Mouse (Mus musculus): ENCODE measurements at regions not wholly inside any gene's neighbourhood (a gene's known extent, or its start where the extent isn't known, plus 50 kb on each side); places are given as distances from the start of the nearest gene placed in this dataset.
"Not testable (repeated sequence)": the region's sequence is repeated elsewhere in the genome, so short reads cannot be mapped to it uniquely, and the experiment has no call there.

DNA sequence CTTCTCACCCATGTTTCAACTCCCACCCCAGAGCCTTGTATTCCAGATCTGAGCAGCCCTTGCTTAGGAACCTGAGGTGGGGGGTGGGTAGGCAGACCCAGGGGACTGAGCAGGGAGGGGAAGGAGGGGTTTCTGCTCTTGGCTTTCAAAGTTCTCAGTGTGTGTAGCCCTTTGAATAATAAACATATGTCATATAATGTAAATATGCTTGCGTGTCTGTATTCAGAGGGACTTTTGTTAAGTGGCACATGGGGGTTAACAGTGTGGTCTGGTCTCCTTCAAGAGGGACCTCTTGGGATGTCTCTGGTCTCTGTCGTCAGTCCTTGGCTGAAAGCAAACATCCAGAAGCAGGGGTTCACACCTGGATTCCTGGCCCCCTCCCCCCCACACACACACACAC lies 149.1 kb upstream of the Rtl1 start:
- no peak for DNase-seq (ENCODE audit: low spot score in 2 of 2)

DNA sequence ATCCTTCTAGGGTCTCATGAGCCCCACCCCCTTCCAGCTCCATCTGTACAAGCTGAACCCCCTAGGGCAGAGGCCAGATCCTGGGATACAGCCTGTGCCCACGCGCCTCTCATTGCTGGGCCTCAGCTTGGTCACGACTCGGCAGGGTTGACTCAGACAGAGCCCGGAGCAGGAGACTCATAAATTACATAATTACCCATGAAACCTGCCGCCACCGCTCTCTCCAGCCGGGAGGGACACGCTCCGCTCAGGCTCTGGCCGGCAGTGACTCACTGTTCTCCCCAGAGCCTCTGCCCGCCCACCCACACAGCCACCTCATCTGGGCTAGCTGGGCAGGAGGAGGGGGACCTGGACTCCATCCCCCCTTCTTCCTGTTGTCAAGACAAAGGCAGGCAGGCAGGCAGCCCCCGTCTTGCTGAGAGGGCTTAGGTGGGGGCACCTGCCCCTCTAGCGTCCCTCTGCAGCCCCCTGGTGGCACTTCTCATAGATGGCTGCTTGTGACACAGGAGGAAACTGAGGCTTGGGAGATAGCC lies 149.6 kb upstream of the Rtl1 start:
- DNase-seq (ENCODE audit: low spot score in 2 of 2) = peak; percentile 37 to 68

DNA sequence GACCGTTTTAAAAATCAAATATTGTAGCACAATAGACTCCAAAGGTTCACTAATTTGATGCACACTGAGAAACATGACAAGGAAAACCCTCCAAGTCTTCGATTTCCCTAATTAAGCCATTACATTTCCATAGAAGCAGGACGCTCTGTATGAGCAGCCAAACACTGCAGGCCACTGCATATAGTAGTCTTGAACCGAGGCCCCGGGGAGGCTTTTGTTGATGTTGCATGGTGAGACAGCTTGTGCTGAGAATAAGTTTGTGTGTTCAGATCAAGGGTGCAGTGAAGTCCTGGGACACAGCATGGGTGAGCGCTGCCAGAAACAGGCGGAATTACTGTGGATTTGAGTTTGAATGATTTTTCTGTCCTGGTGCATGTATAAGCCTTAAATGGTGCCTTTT lies 154.9 kb upstream of the Rtl1 start:
- DNase-seq (ENCODE audit: low spot score in 2 of 2) = peak in 1 of 2 experiments; percentile 52

DNA sequence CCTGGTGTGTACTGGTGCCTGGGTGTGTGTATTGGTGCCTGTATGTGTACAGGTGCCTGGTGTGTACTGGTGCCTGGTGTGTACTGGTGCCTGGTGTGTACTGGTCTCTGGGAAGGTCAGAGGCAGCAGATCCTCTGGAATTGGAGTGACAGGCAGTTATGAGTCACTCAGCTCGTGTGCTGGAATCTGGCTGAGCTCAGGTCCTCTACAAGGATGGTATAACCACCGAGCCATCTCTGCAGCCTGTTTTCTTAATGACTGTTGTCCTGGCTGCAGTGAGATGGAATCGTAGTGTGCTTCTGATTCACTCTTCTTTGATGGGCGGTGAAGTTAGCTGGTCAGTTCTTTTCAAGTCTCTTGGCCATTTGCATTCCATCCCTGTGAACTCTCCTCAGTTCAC lies 164.2 kb upstream of the Rtl1 start:
- DNase-seq (ENCODE audit: low spot score in 2 of 2) = no peak

DNA sequence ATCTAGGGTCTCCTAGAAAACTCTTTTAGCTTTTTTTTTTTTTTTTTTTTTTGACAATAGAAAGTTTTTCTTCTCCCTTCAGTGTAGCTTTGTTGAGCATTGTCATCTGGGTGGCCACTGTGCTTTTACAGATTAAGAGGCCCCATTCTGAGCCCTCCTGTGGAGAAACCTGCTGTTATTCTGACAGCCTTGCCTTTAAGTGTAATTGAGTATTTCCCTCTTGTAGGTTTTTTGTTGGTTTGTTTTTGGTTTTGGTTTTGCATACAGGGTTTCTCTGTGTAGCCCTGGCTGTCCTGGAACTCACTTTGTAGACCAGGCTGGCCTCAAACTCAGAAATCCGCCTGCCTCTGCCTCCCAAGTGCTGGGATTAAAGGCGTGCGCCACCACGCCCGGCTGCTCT lies 166.5 kb upstream of the Rtl1 start:
- not testable (repeated sequence) for DNase-seq (ENCODE audit: low spot score in 2 of 2)

DNA sequence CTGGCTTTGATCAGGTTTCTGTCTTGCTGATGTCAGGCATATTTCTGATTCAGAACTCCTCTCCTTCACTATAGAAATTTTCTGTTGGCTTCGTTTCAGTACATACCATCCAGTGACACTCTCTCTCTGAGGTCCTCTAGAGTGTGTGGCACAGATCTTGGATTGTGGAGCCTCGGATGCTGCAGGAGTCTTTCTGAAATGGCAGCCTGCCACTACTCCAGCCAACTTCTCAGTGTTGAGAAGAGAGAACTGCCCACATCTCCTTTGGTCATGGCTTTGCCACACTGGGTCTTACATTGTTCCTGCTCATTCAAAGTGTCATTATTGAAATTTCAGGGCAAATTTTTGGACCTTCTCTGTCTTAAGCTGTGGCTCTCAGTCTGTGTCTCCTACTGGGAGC lies 172.4 kb upstream of the Rtl1 start:
- DNase-seq (ENCODE audit: low spot score in 2 of 2) = no peak

DNA sequence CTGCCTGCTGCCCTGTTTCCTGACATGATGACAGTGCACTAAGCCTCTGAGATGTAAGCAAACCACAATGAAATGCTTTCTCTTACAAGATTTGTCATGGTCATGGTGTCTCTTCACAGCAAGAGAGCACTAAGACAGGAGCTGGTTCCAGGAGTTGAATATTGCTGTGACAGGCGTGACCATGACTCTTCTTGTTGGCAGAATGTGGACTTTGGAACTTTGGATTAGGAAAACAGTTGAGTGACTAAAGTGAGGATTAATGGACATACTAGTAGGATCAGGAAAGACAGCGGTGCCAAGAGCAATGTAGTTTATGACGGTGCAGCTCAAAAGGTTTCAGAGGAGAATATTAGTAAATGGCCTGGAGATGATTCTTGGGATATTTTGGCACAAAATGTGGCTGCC lies 173.8 kb upstream of the Rtl1 start:
- no peak for DNase-seq (ENCODE audit: low spot score in 2 of 2)

DNA sequence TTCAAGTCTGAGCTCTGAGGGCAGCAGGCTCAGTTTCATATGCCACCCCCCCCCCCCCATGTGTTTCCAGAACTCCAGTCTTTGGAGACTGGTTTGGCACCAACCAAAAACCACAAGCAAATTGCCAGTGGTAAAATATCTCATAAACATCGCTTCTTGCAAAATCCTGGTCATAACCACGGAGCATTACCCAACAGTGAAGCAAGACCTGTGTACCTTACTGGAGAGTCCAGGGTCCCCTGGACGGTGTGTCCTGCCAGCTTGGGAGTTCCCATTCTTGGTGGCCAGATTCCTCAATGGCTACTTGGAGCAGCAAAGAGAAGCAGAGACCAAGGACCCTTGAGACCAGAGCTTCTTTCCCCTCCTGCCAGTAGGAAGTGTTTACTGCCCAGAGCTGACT lies 198.7 kb upstream of the Rtl1 start:
- DNase-seq (ENCODE audit: low spot score in 2 of 2) = no peak

DNA sequence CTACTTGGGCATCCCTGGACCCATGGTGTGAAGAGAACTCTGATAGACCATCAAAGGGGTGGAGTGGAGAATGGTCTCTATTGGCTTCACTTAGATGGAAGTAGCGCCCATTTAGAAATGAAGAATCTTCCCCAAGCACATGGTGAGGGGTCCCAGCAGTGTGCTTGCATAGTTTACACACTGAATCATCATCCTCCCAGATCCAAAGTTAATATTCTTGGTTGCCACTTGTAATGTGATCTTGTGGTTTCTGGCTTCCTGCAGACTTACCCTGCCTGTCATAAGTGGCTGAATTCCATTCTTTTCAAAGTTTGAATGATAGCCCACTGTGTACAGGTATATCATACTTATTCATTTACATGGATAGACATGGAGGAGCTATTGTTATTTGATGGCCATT lies 199.3 kb upstream of the Rtl1 start:
- no peak for DNase-seq (ENCODE audit: low spot score in 2 of 2)

DNA sequence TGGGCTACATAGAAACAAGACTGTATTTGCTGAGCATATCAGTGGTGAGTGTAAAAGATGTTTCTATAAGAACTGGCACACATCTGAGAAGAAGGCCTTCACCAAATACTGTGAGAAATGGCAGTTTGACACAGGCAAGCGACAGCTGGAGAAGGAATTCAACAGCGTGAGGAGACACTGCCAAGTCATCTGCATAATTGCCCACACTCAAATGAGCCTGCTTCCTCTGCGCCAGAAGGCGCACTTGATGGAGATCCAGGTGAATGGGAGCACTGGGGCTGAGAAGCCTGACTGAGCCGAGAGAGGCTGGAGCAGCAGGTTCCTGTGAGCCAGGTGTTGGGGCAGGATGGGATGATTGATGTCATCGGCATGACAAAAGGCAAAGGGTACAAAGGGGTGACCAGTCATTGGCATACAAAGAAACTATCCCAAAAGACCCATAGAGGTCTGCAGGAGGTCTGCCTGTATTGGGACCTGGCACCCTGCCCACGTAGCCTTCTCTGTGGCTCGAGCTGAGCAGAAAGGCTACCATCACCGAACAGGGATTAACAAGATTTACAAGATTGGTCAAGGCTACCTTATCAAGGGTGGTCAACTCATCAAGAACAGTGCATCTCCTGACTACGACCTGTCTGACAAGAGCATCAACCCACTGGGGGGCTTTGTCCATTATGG lies 227.2 kb upstream of the Rtl1 start:
- no peak for DNase-seq (ENCODE audit: low spot score in 2 of 2)

DNA sequence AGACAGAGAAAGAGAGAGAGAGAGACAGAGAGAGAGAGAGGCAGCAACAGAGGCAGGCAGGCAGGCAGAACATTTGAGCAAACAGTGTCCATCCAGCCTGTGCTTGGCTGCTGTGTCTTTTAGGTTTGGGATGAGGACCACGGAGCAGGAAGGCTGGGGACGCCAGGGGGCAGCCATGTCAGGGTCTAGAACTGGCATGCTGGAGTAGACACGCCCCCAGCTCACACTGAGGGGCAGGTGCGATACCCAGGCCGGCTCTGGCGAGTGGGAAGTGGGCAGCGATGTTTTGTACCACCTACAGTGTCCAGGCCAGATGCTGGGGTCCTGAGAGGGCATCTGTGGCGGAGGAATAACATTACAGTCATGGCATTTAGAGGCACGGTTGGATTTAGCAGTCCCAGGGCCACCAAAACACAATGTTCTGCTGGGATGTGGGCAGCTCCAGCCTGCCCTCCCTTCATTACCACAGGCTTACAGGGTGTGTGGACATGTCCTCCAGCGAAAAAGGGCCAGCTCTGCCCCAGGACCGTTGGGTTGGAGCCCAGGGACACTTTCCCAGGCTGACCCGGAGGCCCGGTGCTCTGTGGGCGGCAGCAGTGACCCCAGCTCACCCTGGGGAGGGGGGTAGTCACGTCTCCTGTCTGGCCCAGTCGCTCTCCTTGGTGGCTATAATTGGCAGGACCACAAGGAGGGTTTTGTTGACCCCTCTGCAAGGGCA lies 230.3 kb upstream of the Rtl1 start:
- no peak for DNase-seq (ENCODE audit: low spot score in 2 of 2)

DNA sequence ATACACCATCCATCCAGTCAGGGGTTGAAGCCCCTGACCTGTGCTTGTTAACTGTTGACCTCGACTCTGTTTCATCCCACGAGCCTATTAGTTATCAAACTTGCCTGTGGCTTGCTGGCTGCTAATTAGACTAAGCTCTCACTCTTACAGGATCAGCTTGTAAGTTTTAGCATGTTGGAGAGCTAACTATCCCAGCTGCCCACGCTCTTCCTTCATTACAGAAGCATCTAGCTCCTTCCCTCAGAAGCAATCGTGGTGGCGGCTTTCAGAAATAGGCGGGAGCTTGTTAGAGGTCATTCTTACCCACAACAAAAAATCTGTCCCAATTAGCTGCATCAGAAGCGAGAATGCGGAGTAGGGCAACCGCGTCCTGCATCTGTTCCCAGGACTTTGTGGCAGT lies 232.8 kb upstream of the Rtl1 start:
- DNase-seq (ENCODE audit: low spot score in 2 of 2) = no peak

DNA sequence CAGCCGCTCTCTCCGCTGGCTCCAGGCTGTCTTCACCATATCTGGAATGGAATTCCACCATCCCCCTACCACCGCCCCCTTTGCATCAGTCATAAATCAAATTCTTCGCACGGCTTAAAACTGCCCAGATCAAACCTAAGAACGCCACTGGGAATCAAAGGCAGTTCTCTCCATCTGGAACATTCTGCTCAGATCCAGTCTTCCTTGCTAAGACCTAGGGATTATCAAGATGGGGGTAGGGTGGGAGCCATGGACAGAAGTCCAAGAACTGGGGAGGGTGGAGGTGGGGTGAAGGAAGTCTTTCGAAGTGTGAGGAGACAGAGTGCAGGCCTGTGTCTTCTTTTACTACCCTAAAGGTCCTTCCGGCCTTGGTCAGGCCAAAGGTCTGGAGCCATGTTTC lies 236.4 kb upstream of the Rtl1 start:
- no peak for DNase-seq (ENCODE audit: low spot score in 2 of 2)

DNA sequence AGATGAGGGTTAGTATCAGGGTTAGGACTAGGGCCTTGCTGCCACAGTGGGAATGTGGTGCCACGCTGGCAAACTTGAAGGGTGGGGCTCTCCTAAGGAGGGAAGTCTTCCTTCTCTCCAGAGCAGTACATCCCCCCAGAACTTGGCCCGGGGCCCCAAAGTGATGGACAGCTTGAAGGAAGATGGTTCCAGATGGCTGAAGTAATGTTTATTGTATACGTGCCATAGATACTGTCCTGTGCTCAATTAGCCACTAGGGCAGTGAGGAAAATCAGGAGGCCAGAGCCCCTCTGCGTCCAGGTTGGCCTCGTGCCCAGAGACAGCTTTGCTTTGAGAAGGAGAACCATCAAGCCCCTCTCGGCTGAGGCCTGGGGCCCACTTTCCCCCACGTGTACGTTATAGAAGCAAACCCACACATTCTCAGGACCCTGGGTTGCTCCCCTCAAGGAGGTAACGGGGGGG lies 239.0 kb upstream of the Rtl1 start:
- peak in 1 of 2 experiments; percentile 47 for DNase-seq (ENCODE audit: low spot score in 2 of 2)

DNA sequence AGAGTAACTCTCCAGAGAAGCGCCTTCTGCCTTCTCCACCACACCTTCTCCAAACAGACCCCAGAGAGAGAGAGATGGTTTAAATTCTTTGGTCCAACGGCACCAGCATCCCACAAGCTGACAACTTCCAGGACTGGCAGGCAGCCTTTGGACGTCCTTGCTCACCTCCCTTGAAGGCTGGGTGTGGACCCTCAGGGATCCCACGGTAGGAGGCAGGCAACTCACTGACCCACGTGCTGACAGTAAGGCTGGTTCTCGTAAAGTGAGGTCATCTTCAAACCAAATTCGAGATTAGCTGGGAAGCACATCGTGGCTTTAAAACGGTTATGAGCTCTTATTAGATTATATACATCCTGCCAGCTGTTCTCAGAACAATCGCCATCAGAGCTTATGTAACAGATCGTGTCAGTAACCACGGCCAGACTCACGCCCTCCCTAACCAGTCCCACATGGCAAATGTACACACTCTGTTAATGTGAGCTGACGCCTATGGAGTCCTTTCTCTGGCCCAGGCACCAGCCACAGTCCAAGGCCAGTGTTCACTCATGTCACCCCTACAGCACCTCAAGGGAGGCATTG lies 239.9 kb upstream of the Rtl1 start:
- DNase-seq (ENCODE audit: low spot score in 2 of 2) = no peak

DNA sequence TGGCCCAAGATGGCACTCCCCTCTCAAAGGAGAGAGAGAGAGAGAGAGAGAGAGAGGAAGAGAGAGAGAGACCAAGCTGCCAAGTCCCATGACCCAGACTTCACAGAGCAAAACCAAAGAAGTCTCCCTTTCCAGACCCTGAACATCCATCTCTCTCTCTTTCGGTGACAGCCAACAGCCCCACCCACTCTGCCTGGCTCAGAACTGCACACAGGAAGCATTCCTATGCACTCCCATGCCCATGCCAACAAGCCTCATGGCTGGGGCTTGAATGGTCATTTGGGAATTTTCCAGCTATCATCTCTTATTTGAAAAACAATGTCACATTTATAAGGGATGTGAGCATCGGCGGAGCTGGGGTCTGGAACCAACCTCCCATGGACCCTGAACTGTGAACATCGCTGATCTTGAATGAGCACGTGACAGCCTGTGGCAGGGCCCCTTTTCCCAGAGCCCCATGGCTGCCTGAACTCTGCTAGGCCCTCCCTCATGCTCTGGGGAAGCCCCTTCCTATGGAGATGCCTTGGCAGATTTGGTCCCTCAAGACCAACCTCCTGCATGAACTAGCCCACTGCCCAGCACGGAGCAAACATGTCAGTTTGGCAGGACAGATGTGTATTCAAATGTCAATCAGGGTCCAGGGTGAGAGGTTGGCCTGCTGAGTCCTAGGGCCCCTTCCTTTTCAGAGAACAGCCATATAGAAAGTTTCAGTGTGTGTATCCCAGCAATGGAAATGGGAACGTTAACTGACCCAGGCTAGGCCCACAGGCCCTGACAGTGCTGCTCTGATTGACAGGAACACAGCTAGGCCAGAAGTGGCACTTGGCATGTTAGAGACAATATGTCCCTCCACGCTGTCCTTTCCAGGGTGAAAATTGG lies 244.8 kb upstream of the Rtl1 start:
- no peak for DNase-seq (ENCODE audit: low spot score in 2 of 2)

DNA sequence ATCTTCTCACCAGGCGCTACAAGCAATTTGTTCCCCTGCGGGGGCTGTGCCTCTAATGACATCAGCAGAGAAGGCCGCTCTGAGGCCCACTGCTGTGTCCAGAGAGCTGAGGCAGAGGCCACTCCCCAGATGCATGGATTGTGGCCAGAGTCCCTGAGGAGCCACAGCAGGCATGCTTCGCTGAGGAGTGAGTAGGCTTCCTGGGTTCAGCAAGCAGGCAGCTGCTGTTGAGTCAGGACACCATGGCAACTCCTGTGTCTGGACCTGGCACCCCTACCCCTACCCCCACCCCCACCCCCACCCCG lies 245.4 kb upstream of the Rtl1 start:
- DNase-seq (ENCODE audit: low spot score in 2 of 2) = no peak

DNA sequence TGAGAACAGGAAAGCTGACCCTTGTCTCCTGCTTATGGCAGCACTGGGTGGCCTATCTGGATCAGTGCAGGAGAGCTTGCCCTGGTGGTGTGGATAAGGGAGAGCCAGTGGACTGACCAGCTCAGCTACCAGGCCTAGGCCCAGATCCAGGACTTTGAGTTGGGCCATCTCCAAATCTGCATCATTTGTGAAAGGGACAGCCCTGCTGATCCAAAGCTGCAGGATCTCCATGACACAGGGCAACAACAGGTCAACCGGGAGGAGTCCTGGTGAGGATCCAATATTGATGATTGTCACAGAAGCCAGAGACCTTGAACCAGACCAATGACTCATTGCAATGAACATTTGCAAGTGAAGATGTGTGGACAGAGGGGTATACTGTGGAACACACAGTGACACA lies 256.2 kb upstream of the Rtl1 start:
- no peak for DNase-seq (ENCODE audit: low spot score in 2 of 2)

DNA sequence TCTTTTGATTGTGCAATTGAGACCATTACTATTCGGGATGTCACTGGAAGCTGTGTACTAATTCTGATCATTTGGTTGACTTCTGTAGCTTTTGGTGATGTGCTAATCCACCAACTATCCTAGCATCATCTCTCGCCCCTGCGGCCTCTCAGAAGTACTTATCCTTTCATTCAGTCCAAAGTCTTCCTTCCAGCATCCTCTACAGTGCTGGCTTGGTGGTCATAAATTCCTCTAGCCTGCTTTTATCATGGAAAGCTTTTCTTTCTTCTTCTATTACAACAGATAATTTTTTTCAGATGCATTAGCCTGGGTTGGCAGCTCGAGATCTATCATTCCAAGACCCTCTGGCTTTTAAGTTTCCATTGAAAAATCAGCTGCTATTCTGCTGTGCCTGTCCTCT lies 257.6 kb upstream of the Rtl1 start:
- DNase-seq (ENCODE audit: low spot score in 2 of 2) = peak in 1 of 2 experiments; percentile 22

DNA sequence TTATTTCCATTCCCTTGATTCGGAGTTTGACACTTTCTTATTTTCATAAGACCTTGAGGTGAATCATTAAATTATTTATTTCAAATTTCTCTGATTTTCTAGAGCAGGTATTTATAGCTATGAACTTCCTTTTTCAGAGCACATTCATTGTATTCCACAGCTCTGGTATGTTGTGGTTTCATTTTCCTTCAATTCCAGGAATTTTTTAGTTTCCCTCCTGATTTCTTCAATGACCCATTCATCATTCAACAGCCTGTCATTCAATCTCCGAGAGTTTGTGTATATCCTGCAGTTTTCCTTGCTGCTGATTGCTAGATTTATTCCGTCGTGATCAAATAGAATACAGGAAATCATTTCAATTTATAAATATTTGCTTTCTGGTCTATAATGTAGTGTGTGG lies 264.7 kb upstream of the Rtl1 start:
- DNase-seq (ENCODE audit: low spot score in 2 of 2) = no peak

DNA sequence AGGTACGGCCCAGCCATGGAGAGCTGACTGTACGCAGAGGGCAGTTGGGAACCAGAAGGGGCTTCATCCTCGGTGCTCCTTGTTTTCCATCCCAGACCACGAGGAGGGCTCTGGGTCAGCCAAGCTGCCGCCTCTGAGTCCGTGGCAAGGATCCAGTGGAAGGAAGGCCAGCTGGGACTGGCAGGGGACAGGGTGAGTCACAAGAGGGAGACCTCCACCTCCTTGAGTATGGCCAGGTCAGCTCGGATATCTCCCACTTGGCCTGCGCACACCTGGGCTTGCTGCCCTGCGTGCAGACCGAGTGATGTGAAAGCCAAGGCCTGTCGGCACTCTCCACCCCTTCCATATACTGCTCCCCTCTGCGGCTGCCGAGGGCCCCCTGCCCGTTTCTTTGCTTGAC lies 270.9 kb upstream of the Rtl1 start:
- no peak for DNase-seq (ENCODE audit: low spot score in 2 of 2)

DNA sequence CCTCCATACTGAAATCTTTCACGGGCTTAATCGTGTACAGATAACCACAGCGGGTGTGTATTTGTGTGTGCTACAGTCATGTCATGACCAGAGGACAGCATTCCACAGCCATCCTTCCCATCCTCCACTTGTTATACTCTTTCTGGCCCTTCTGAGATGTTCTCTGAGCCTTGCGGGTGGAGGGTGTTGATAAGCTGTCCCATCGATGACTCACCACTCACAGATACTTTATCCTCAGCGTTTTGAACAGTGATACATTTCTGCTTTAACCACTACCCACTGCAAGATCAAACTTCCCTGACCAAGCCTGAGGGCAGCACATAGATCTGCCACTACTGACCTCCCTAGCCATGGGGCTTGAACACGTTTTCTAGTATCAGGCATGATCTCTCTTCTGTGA lies 274.3 kb upstream of the Rtl1 start:
- no peak for DNase-seq (ENCODE audit: low spot score in 2 of 2)
